ENCODE assay signal across 9 mouse cellular contexts in genomic region chr5:86318018-86318956, GRCm38 (mm10). TPM values are rescaled to one million over a fixed set of nuclear protein-coding genes. Genes with fewer than 3 reads are reported as not detected.
A peak's percentile ranks its signal among the peaks of the same experiment; 100 is the strongest.
DNase-seq lines count a peak whose midpoint lies in the region; ATAC-seq and TF ChIP-seq lines count a peak whose summit lies in the region.
"Not testable (repeated sequence)": the region's sequence is repeated elsewhere in the genome, so short reads cannot be mapped to it uniquely, and the experiment has no call there.
"Had no signal": no experiment of that assay in that cellular context is flagged by ENCODE, and none has a peak within 500 bp of the region (broad histone marks: within the 10 kb centered on the region; RNA-seq: fewer than 3 reads in every experiment).

No protein-coding gene starts in this region.

- H3K9ac ChIP-seq in embryonic facial prominence, embryonic 14.5 days (ENCODE audit: low read depth, low read length); kidney, embryonic 14.5 days (ENCODE audit: low read depth, low read length); liver, embryonic 12.5 days; stomach, embryonic 14.5 days (replicated peaks; ENCODE audit: low read depth, low read length): not testable (repeated sequence)
- H3K9ac ChIP-seq in hindbrain, embryonic 13.5 days = peak overlapping the region; percentile 19; the same call in 1 of the 2 replicates
- 0 out of 2 replicates have a peak overlapping the region, but pooled peaks have one; percentile 20 for H3K9ac ChIP-seq in midbrain, embryonic 15.5 days

- H3K4me3 ChIP-seq in embryonic facial prominence, embryonic 14.5 days (ENCODE audit: low read depth, low read length) = peak overlapping the region; percentile 29
- peak overlapping the region; percentile 46 for H3K4me3 ChIP-seq in heart, embryonic 10.5 days
- peak overlapping the region; percentile 35 for H3K4me3 ChIP-seq in hindbrain, embryonic 13.5 days
- H3K4me3 ChIP-seq in kidney, embryonic 14.5 days (ENCODE audit: low read length) = peak overlapping the region; percentile 30; the same call in 1 of the 2 replicates
- peak overlapping the region; percentile 28 for H3K4me3 ChIP-seq in liver, embryonic 12.5 days
- peak overlapping the region; percentile 43 for H3K4me3 ChIP-seq in midbrain, embryonic 15.5 days
- H3K4me3 ChIP-seq in stomach, embryonic 14.5 days (ENCODE audit: low read depth, low read length) = peak overlapping the region; percentile 9; the same call in 1 of the 2 replicates

- not testable (repeated sequence) for H3K9me3 ChIP-seq in embryonic facial prominence, embryonic 14.5 days (ENCODE audit: control insufficient read depth, low read length); heart, embryonic 10.5 days; hindbrain, embryonic 13.5 days; kidney, embryonic 14.5 days (ENCODE audit: control insufficient read depth, low read length); liver, embryonic 12.5 days (replicated peaks); midbrain, embryonic 15.5 days; stomach, embryonic 14.5 days (ENCODE audit: control insufficient read depth, low read depth, low read length)

- H3K4me2 ChIP-seq in embryonic facial prominence, embryonic 14.5 days (ENCODE audit: low read depth, low read length) = peak overlapping the region; percentile 33; the same call in 1 of the 2 replicates
- peak overlapping the region; percentile 42 for H3K4me2 ChIP-seq in hindbrain, embryonic 13.5 days
- not testable (repeated sequence) for H3K4me2 ChIP-seq in kidney, embryonic 14.5 days (replicated peaks; ENCODE audit: low read depth, low read length); stomach, embryonic 14.5 days (replicated peaks; ENCODE audit: low read depth, low read length)
- peak overlapping the region; percentile 19 for H3K4me2 ChIP-seq in liver, embryonic 12.5 days
- peak overlapping the region; percentile 45 for H3K4me2 ChIP-seq in midbrain, embryonic 15.5 days

- DNase-seq in brain, embryonic 14.5 days (ENCODE audit: low read depth) = peak; percentile 13
- not testable (repeated sequence) for DNase-seq in embryonic facial prominence, embryonic 14.5 days (ENCODE audit: low spot score); heart, embryonic 10.5 days (ENCODE audit: low spot score)

- not testable (repeated sequence) for ATAC-seq in embryonic facial prominence, embryonic 14.5 days (ENCODE audit: low read depth); liver, embryonic 12.5 days; stomach, embryonic 14.5 days (ENCODE audit: insufficient number of reproducible peaks, insufficient read depth, low FRiP score, low read depth)
- peak; percentile 93 for ATAC-seq in hindbrain, embryonic 13.5 days (ENCODE audit: low FRiP score)
- ATAC-seq in kidney, embryonic 14.5 days (ENCODE audit: low FRiP score, low TSS enrichment) = peak; percentile 46; the same call in 1 of the 2 replicates
- ATAC-seq in midbrain, embryonic 15.5 days (replicated peaks) = peak; percentile 96

- 45% methylated on average over 25 of the region's 30 CpGs for WGBS in embryonic facial prominence, embryonic 14.5 days
- WGBS in heart, embryonic 10.5 days = 50% methylated on average over 30 of the region's 30 CpGs
- WGBS in hindbrain, embryonic 13.5 days = 50% methylated on average over 30 of the region's 30 CpGs
- 56% methylated on average over 26 of the region's 30 CpGs for WGBS in kidney, embryonic 14.5 days
- WGBS in liver, embryonic 12.5 days (ENCODE audit: insufficient replicate concordance) = 47% methylated on average over 30 of the region's 30 CpGs
- WGBS in midbrain, embryonic 15.5 days = 49% methylated on average over 30 of the region's 30 CpGs
- WGBS in stomach, embryonic 14.5 days = 49% methylated on average over 25 of the region's 30 CpGs

- H3K27me3 ChIP-seq in embryonic facial prominence, embryonic 14.5 days (replicated peaks; ENCODE audit: control insufficient read depth, insufficient read depth, low read length); heart, embryonic 10.5 days (ENCODE audit: insufficient read depth, poor library complexity, severe bottlenecking); hindbrain, embryonic 13.5 days; kidney, embryonic 14.5 days (ENCODE audit: control insufficient read depth, insufficient read depth, low read length); liver, embryonic 12.5 days (replicated peaks); midbrain, embryonic 15.5 days (replicated peaks); stomach, embryonic 14.5 days (ENCODE audit: control insufficient read depth, insufficient read depth, low read length): not testable (repeated sequence)

- H3K27ac ChIP-seq in embryonic facial prominence, embryonic 14.5 days (replicated peaks; ENCODE audit: low read depth, low read length); heart, embryonic 10.5 days; kidney, embryonic 14.5 days (ENCODE audit: low read depth, low read length); liver, embryonic 12.5 days; stomach, embryonic 14.5 days (ENCODE audit: low read length): not testable (repeated sequence)
- peak overlapping the region; percentile 36; the same call in 1 of the 2 replicates for H3K27ac ChIP-seq in hindbrain, embryonic 13.5 days
- H3K27ac ChIP-seq in midbrain, embryonic 15.5 days = peak overlapping the region; percentile 58; the same call in 1 of the 2 replicates

- H3K36me3 ChIP-seq in embryonic facial prominence, embryonic 14.5 days (ENCODE audit: control insufficient read depth, insufficient read depth, low read length); heart, embryonic 10.5 days; hindbrain, embryonic 13.5 days; kidney, embryonic 14.5 days (ENCODE audit: control insufficient read depth, insufficient read depth, low read length); liver, embryonic 12.5 days; midbrain, embryonic 15.5 days (replicated peaks); stomach, embryonic 14.5 days (ENCODE audit: control insufficient read depth, insufficient read depth, low read length): not testable (repeated sequence)

- not testable (repeated sequence) for TF ChIP-seq CTCF in brain, embryonic 14.5 days (IDR thresholded peaks at IDR 0.05; ENCODE audit: borderline replicate concordance, extremely low read depth, insufficient read depth, insufficient read length)

- not testable (repeated sequence) for H3K4me1 ChIP-seq in embryonic facial prominence, embryonic 14.5 days (ENCODE audit: control insufficient read depth, insufficient read depth, low read length); heart, embryonic 10.5 days; hindbrain, embryonic 13.5 days (replicated peaks); kidney, embryonic 14.5 days (ENCODE audit: control insufficient read depth, insufficient read depth, low read length); liver, embryonic 12.5 days; midbrain, embryonic 15.5 days; stomach, embryonic 14.5 days (ENCODE audit: control insufficient read depth, insufficient read depth, low read length)

- TF ChIP-seq POLR2A in brain, embryonic 14.5 days (IDR thresholded peaks at IDR 0.05; ENCODE audit: borderline replicate concordance, extremely low read depth, insufficient read depth, insufficient read length, poor library complexity, severe bottlenecking) = not testable (repeated sequence)

RNA-seq across cellular contexts. Expression of gene Tmprss11c, which starts 29.2 kb away (rescaled TPM):
- not detected in 2 replicates for polyA plus RNA-seq in brain, embryonic 14.5 days (2012; rRNA removed)
- not detected in 2 replicates for polyA plus RNA-seq in embryonic facial prominence, embryonic 14.5 days (2014; fragmentation: Nextera tagmentation; extraction: Ambion mirVana)
- not detected in 2 replicates for polyA plus RNA-seq in heart, embryonic 10.5 days (2016; fragmentation: Nextera tagmentation; extraction: Ambion mirVana)
- not detected in 2 replicates for polyA plus RNA-seq in hindbrain, embryonic 13.5 days (2015; fragmentation: Nextera tagmentation; extraction: Ambion mirVana)
- not detected in 2 replicates for polyA plus RNA-seq in kidney, embryonic 14.5 days (2014; fragmentation: Nextera tagmentation; extraction: Ambion mirVana)
- polyA plus RNA-seq in liver, embryonic 12.5 days (2016; fragmentation: Nextera tagmentation; extraction: Ambion mirVana) = not detected in 2 replicates
- not detected in 2 replicates for polyA plus RNA-seq in midbrain, embryonic 15.5 days (2015; fragmentation: Nextera tagmentation; extraction: Ambion mirVana)
- polyA plus RNA-seq in stomach, embryonic 14.5 days (2014; fragmentation: Nextera tagmentation; extraction: Ambion mirVana) = not detected in 2 replicates
- polyA plus RNA-seq: thymus, postnatal 0 days had no signal

RNA-seq across cellular contexts. Expression of gene Tmprss11d, which starts 54.9 kb away (rescaled TPM):
- polyA plus RNA-seq in brain, embryonic 14.5 days (2012; rRNA removed) = not detected in 2 replicates
- 0.87 and 1.5 TPM in 2 replicates for polyA plus RNA-seq in embryonic facial prominence, embryonic 14.5 days (2014; fragmentation: Nextera tagmentation; extraction: Ambion mirVana)
- not detected in 2 replicates for polyA plus RNA-seq in heart, embryonic 10.5 days (2016; fragmentation: Nextera tagmentation; extraction: Ambion mirVana)
- polyA plus RNA-seq in hindbrain, embryonic 13.5 days (2015; fragmentation: Nextera tagmentation; extraction: Ambion mirVana) = not detected in 2 replicates
- not detected in 2 replicates for polyA plus RNA-seq in kidney, embryonic 14.5 days (2014; fragmentation: Nextera tagmentation; extraction: Ambion mirVana)
- not detected in 2 replicates for polyA plus RNA-seq in liver, embryonic 12.5 days (2016; fragmentation: Nextera tagmentation; extraction: Ambion mirVana)
- 0.08 TPM in 1 of 2 replicates, not detected in the other for polyA plus RNA-seq in midbrain, embryonic 15.5 days (2015; fragmentation: Nextera tagmentation; extraction: Ambion mirVana)
- 1.3 TPM in 2 replicates for polyA plus RNA-seq in stomach, embryonic 14.5 days (2014; fragmentation: Nextera tagmentation; extraction: Ambion mirVana)
